Mouse (Mus musculus) spleen, adult 2 months (tissue): ENCODE data around the gene Zbtb2.

Experiments used
- CTCF ChIP-seq: fragments of 200-500 bp; IDR thresholded peaks from 2 replicates; pipeline ENCODE4 v1.5.1; 2011; ENCODE audit warnings: mild to moderate bottlenecking, inconsistent platforms; ENCODE audit not compliant: insufficient read depth, insufficient read length, insufficient replicate concordance; ENCODE audit errors: extremely low read depth
- POLR2A ChIP-seq: fragments of 200-500 bp; IDR thresholded peaks from 2 replicates; pipeline ENCODE4 v1.6.1; 2011; ENCODE audit warnings: low read depth, low read length, inconsistent platforms

- TF ChIP-seq POLR2A (no peak), CTCF (no peak)
These were observed 7.4 kb upstream of the Zbtb2 start for GRCm38 (mm10) chr10:4395321-4395720.
